Mouse (Mus musculus) CH12.LX (cell line): ENCODE data around the gene Xlr4a. TPM values are rescaled to one million over a fixed set of nuclear protein-coding genes. Genes with fewer than 3 reads are reported as not detected.

Experiments used
- DNase-seq: peaks from one replicate; pipeline ENCODE4 v3.0.0-alpha.2; 2013; ENCODE audit errors: extremely low read depth
- H3K27ac ChIP-seq: 2 replicates; pipeline ENCODE4 v1.5.1; 2012; ENCODE audit warnings: low read depth, mild to moderate bottlenecking, control low read depth, moderate library complexity; ENCODE audit not compliant: insufficient read depth
- H3K27me3 ChIP-seq: replicated peaks from 2 replicates; pipeline ENCODE3; 2012; ENCODE audit warnings: inconsistent platforms
- H3K36me3 ChIP-seq, 2 experiments: replicated peaks in 1 of 2; 2 replicates each; pipeline versions ENCODE3 to v1.6.1; 2012; ENCODE audit warnings: inconsistent platforms in 1 of 2, low read length in 1 of 2, mild to moderate bottlenecking in 1 of 2, mixed read lengths in 1 of 2, moderate library complexity in 1 of 2; ENCODE audit not compliant: control insufficient read depth in 1 of 2, insufficient read depth in 1 of 2
- H3K4me1 ChIP-seq, 2 experiments: 2 replicates each; pipeline ENCODE4 v1.6.1; 2012; ENCODE audit warnings: inconsistent platforms in 1 of 2, moderate library complexity in 1 of 2; ENCODE audit not compliant: insufficient read depth in 2 of 2, control insufficient read depth in 1 of 2
- H3K4me2 ChIP-seq: 2 replicates; pipeline ENCODE4 v1.6.1; 2012; ENCODE audit warnings: low read depth, mild to moderate bottlenecking, control low read depth; ENCODE audit not compliant: poor library complexity, insufficient read depth, severe bottlenecking
- H3K4me3 ChIP-seq, 3 experiments: fragments of 150-350 bp in 1 of 3; sonication (generic) in 1 of 3; replicated peaks in 1 of 3; 2 replicates each; pipeline versions ENCODE3 to v1.5.1; 2011 to 2012; ENCODE audit warnings: low read depth in 2 of 3, low read length in 2 of 3, mild to moderate bottlenecking in 2 of 3, moderate library complexity in 2 of 3, control low read depth in 1 of 3, improper control_type of control experiment in 1 of 3, inconsistent platforms in 1 of 3, mixed read lengths in 1 of 3; ENCODE audit not compliant: poor library complexity in 1 of 3
- H3K79me2 ChIP-seq: replicated peaks from 2 replicates; pipeline ENCODE4 v1.6.1; 2012; ENCODE audit warnings: mild to moderate bottlenecking, moderate library complexity; ENCODE audit not compliant: control insufficient read depth, poor library complexity, insufficient read depth, severe bottlenecking; ENCODE audit errors: extremely low read depth
- H3K9ac ChIP-seq: 2 replicates; pipeline ENCODE4 v1.6.1; 2012; ENCODE audit warnings: low read depth, mild to moderate bottlenecking, control low read depth, moderate library complexity; ENCODE audit not compliant: insufficient read depth
- H3K9me3 ChIP-seq: replicated peaks from 2 replicates; pipeline ENCODE3; 2012; ENCODE audit warnings: low read length, inconsistent platforms, mixed read lengths
- BHLHE40 ChIP-seq: IDR thresholded peaks from 2 replicates; pipeline ENCODE4 v1.6.1; 2011; ENCODE audit warnings: mild to moderate bottlenecking, low read depth, low read length, improper control_type of control experiment
- CHD1 ChIP-seq: IDR thresholded peaks from 2 replicates; pipeline ENCODE4 v1.6.1; 2012; ENCODE audit warnings: low read depth, low read length, improper control_type of control experiment, inconsistent platforms
- CHD2 ChIP-seq: IDR thresholded peaks from 2 replicates; pipeline ENCODE4 v1.6.1; 2011; ENCODE audit warnings: low read length, improper control_type of control experiment
- CTCF ChIP-seq, 2 experiments: IDR thresholded peaks in 1 of 2; conservative IDR thresholded peaks in 1 of 2; 2 replicates each; pipeline ENCODE4 v1.5.1; 2011 to 2012; ENCODE audit warnings: low read depth in 2 of 2, low read length in 2 of 2, improper control_type of control experiment in 1 of 2, inconsistent platforms in 1 of 2, mild to moderate bottlenecking in 1 of 2, moderate library complexity in 1 of 2
- ELF1 ChIP-seq: IDR thresholded peaks from 2 replicates; pipeline ENCODE4 v1.6.1; 2014; ENCODE audit warnings: low read depth, mild to moderate bottlenecking, inconsistent platforms, low read length, improper control_type of control experiment
- ETS1 ChIP-seq: conservative IDR thresholded peaks from 2 replicates; pipeline ENCODE4 v1.6.1; 2012; ENCODE audit warnings: low read depth, mild to moderate bottlenecking, inconsistent platforms, low read length, improper control_type of control experiment, moderate library complexity
- GABPA ChIP-seq: IDR thresholded peaks from 2 replicates; pipeline ENCODE4 v1.6.1; 2012; ENCODE audit warnings: low read depth, low read length, improper control_type of control experiment, inconsistent platforms; ENCODE audit not compliant: insufficient replicate concordance
- HCFC1 ChIP-seq: IDR thresholded peaks from 2 replicates; pipeline ENCODE4 v1.6.1; 2012; ENCODE audit warnings: low read depth, mild to moderate bottlenecking, inconsistent platforms, low read length, improper control_type of control experiment
- IRF4 ChIP-seq: IDR thresholded peaks from 2 replicates; pipeline ENCODE4 v1.6.1; 2014; ENCODE audit warnings: low read depth, mild to moderate bottlenecking, inconsistent platforms, low read length, improper control_type of control experiment
- JUN ChIP-seq: IDR thresholded peaks from 2 replicates; pipeline ENCODE4 v1.6.1; 2011; ENCODE audit warnings: low read depth, mild to moderate bottlenecking, low read length, improper control_type of control experiment, moderate library complexity; ENCODE audit not compliant: insufficient read depth
- MYC ChIP-seq: IDR thresholded peaks from 2 replicates; pipeline ENCODE4 v1.6.1; 2011; ENCODE audit warnings: low read depth, mild to moderate bottlenecking, improper control_type of control experiment, low read length
- NELFE ChIP-seq: IDR thresholded peaks from 2 replicates; pipeline ENCODE4 v1.6.1; 2011; ENCODE audit warnings: low read depth, low read length, improper control_type of control experiment
- POLR2A ChIP-seq: IDR thresholded peaks from 2 replicates; pipeline ENCODE4 v1.6.1; 2011; ENCODE audit warnings: low read depth, mild to moderate bottlenecking, improper control_type of control experiment, low read length
- RAD21 ChIP-seq: IDR thresholded peaks from 2 replicates; pipeline ENCODE4 v1.6.1; 2011; ENCODE audit warnings: low read depth, mild to moderate bottlenecking, low read length, improper control_type of control experiment, moderate library complexity
- RCOR1 ChIP-seq: conservative IDR thresholded peaks from 2 replicates; pipeline ENCODE4 v1.6.1; 2012; ENCODE audit warnings: low read depth, mild to moderate bottlenecking, inconsistent platforms, low read length, improper control_type of control experiment
- SMC3 ChIP-seq: IDR thresholded peaks from 2 replicates; pipeline ENCODE4 v1.6.1; 2011; ENCODE audit warnings: low read depth, low read length, improper control_type of control experiment
- TBP ChIP-seq: conservative IDR thresholded peaks from 2 replicates; pipeline ENCODE4 v1.6.1; 2011; ENCODE audit warnings: low read depth, low read length, improper control_type of control experiment
- UBTF ChIP-seq: IDR thresholded peaks from 2 replicates; pipeline ENCODE4 v1.6.1; 2012; ENCODE audit warnings: low read depth, mild to moderate bottlenecking, inconsistent platforms, low read length, improper control_type of control experiment, moderate library complexity
- USF1 ChIP-seq: IDR thresholded peaks from 2 replicates; pipeline ENCODE4 v1.6.1; 2014; ENCODE audit warnings: low read depth, mild to moderate bottlenecking, inconsistent platforms, low read length, improper control_type of control experiment
- ZKSCAN1 ChIP-seq: IDR thresholded peaks from 2 replicates; pipeline ENCODE4 v1.6.1; 2012; ENCODE audit warnings: low read depth, inconsistent platforms, low read length, improper control_type of control experiment, borderline replicate concordance
- ZMIZ1 ChIP-seq: IDR thresholded peaks from 2 replicates; pipeline ENCODE4 v1.6.1; 2012; ENCODE audit warnings: low read depth, mild to moderate bottlenecking, inconsistent platforms, low read length, improper control_type of control experiment
- dilution Hi-C: fragments of 300-500 bp; cut with MboI; formaldehyde crosslinking; loops from 2 replicates; pipeline ENCODE4 v1.14.3; 2020; ENCODE audit warnings: low sequenced_read_pairs; ENCODE audit not compliant: extremely low pct_unique_long_range_greater_than_20kb, extremely low pct_ligation_motif_present
- in situ Hi-C: fragments of 300-500 bp; cut with MboI; formaldehyde crosslinking; loops from 3 replicates; pipeline ENCODE4 v1.14.3; 2019; ENCODE audit warnings: low sequenced_read_pairs, low pct_ligation_motif_present, low pct_unique_long_range_greater_than_20kb, mixed read lengths
- polyA plus RNA-seq: library from polyadenylated mRNA; unstranded; fragments of >175 nt; gene quantifications from 2 replicates; pipeline ENCODE4 v1.2.1, GENCODE M21; 2012; ENCODE audit warnings: low read depth; ENCODE audit not compliant: insufficient read length
- total RNA-seq, 2 experiments: library from RNA; depleted of rRNA; stranded (reverse); fragments of 300-350 nt in 1 of 2; fragments of >200 nt in 1 of 2; gene quantifications; 2 replicates each; pipeline ENCODE4 v1.2.3; 2012 to 2014

The Xlr4a gene
- total and polyA plus RNA-seq, 3 experiments, result 0.39 to 1.3 TPM; not detected in 1

DNA sequence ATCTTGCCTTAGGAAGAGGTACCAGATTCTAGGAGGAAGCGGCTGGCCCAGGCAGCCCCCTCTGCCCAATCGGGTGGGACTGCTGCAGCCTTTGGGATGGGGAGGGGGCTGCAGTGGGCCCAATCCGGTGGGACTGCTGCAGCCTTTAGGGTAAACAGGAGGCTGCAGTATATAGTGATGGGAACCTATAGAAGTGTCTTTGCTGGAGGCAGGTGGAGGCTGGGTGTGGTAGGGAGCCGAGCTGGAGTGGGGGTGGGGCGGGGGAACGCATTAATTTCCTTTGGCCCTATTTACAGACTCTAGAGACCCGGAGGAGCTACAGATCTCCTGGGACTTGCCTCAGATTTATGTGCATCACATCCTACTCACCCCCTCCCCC, 17.9 kb downstream of the Xlr4a start, which contains the start of gene Pnma3:
Pnma3 (plus strand) TSS at position 373 of the 379 bp plus-strand sequence.
- H3K79me2 ChIP-seq, result no peaks in the 10 kb centered on the region
- in situ Hi-C loops (no loop called here), dilution Hi-C loops (no loop called here)
- no peaks in the 10 kb centered on the region for H3K4me1 ChIP-seq
- TF ChIP-seq TBP, result no peak
- no peak for TF ChIP-seq CHD1
- no peak for TF ChIP-seq UBTF
- TF ChIP-seq CHD2, result no peak
- TF ChIP-seq SMC3, result no peak
- TF ChIP-seq RAD21, result no peak
- no peaks in the 10 kb centered on the region for H3K36me3 ChIP-seq
- H3K27me3 ChIP-seq, result no peaks in the 10 kb centered on the region
- H3K9me3 ChIP-seq, result no peaks in the 10 kb centered on the region
- H3K27ac ChIP-seq, result no peak within 1 kb of the TSS
- no peak within 1 kb of the TSS for H3K4me2 ChIP-seq
- DNase-seq, result no peak
- no peak within 1 kb of the TSS for H3K9ac ChIP-seq
- no peak within 1 kb of the TSS for H3K4me3 ChIP-seq

DNA sequence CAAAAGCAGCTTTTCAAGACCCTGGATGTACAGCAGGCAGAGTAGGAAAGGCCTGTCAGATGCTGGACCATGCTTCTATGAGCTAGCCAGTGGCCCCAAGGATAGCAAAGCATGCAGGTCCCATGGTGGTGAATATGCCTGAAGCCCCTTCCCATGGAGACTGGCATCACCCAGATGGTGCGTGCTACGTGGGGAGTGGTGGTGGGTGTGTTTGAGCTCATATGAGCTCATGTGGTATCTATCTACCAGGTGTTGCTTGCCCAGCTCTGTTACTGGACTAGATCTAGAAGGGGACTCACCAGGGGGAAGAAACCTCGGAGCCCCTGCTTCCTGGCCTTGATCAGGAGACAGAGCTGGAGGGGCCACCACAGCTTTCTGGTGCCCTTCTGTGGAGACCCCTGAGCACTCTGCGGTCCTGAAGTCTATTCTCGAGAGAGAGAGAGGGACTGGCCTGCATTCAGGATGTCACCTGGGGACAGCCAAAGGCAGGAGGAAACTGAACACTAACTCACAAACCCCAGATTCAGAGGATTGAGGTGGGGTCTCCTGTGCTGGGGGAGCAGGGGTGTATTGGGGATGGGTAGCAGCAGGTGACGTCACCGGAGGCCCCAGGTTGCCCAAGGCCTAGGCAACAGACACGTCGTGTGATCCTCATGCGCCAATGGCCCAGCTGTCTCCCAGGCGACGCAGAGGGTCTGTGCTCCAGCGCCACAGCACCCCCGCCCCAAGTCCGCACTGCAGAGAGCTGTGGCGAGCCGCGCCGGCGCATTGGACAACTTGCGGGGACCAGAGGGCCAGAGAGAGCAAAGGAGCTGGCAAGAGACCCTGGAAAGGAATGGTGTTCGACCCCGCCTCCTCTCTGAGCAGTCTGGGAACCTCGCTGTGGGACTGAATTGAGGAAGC, 18.5 kb downstream of the Xlr4a start:
- Histone ChIP-seq H3K4me2 (no peak overlapping the region), H3K36me3 (no peaks in the 10 kb centered on the region), H3K27ac (no peak overlapping the region), H3K27me3 (no peaks in the 10 kb centered on the region), H3K9me3 (no peaks in the 10 kb centered on the region), H3K79me2 (no peaks in the 10 kb centered on the region), H3K9ac (no peak overlapping the region), H3K4me1 (no peaks in the 10 kb centered on the region), H3K4me3 (no peak overlapping the region)
- dilution Hi-C loops, result no loop called here
- DNase-seq, result no peak
- in situ Hi-C loops, result no loop called here
- TF ChIP-seq IRF4 (no peak), BHLHE40 (no peak), RCOR1 (no peak), TBP (no peak), CTCF (conservative IDR thresholded peaks at IDR 0.05 in 1 of 2, IDR thresholded peaks at IDR 0.05 in 1 of 2; ENCODE audit: low read depth in 2 of 2, low read length in 2 of 2) (no peak), ZKSCAN1 (no peak), GABPA (no peak), MYC (no peak), ELF1 (no peak), RAD21 (no peak), CHD1 (no peak), ZMIZ1 (no peak), ETS1 (no peak), JUN (no peak), POLR2A (no peak), USF1 (no peak), CHD2 (no peak), HCFC1 (no peak), NELFE (no peak)
